Comparison of ENCODE assay signal across 26 mouse cellular contexts in the genomic region with DNA sequence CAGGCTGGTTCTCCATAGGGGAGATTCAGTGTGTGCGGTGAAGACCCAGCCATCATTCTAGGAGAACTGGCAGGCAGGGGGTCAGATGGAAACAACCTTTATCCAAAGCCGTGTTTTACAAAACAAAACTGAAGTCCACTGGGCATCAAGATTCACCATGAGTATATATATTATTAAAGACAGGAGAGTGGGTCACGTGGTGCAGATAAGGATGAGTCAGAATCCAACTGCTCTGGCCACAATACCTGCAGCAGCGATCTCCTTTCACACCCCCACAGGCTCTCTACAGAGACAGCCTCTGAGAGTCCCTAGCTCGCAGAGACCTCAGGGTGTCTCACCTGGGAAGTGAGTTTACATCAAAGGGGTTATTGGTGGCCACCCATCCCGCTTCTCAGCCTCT. TPM values are rescaled to one million over a fixed set of nuclear protein-coding genes. Genes with fewer than 3 reads are reported as not detected.
"Had no signal": no experiment of that assay in that cellular context is flagged by ENCODE, and none has a peak within 500 bp of the region (broad histone marks: within the 10 kb centered on the region; RNA-seq: fewer than 3 reads in every experiment).

No protein-coding gene starts in this region.

- H3K9ac ChIP-seq: heart, embryonic 13.5 days; heart, embryonic 15.5 days; hindbrain, embryonic 13.5 days; hindbrain, embryonic 15.5 days; intestine, embryonic 15.5 days; limb, embryonic 12.5 days had no signal

- H3K27ac ChIP-seq: heart, adult 2 months; heart, embryonic 13.5 days; heart, embryonic 15.5 days; hindbrain, embryonic 13.5 days; hindbrain, embryonic 15.5 days; intestine, embryonic 15.5 days; layer of hippocampus, adult 2 months; left cerebral cortex, adult 2 months; limb, embryonic 10.5 days; limb, embryonic 12.5 days had no signal

- DNase-seq: gastrocnemius, postnatal 14 days; gastrocnemius, postnatal 36 days; heart, adult 11 months; heart, adult 2 months; heart, postnatal 14 days; heart, postnatal 36 days; kidney, adult 18-20 months; kidney, adult 8-10 months; kidney, postnatal 10 days; kidney, postnatal 25 days; kidney, postnatal 4 days; liver had no signal

- H3K36me3 ChIP-seq: heart, embryonic 13.5 days; heart, embryonic 15.5 days; hindbrain, embryonic 13.5 days; hindbrain, embryonic 15.5 days; intestine, embryonic 15.5 days; limb, embryonic 10.5 days; limb, embryonic 12.5 days had no signal

- H3K9me3 ChIP-seq: heart, embryonic 13.5 days; heart, embryonic 15.5 days; hindbrain, embryonic 13.5 days; hindbrain, embryonic 15.5 days; intestine, embryonic 15.5 days; limb, embryonic 10.5 days; limb, embryonic 12.5 days had no signal

- H3K4me1 ChIP-seq: heart, embryonic 15.5 days; hindbrain, embryonic 13.5 days had no signal

- H3K4me2 ChIP-seq: heart, embryonic 11.5 days; heart, embryonic 13.5 days; heart, embryonic 15.5 days; hindbrain, embryonic 13.5 days; hindbrain, embryonic 15.5 days; intestine, embryonic 15.5 days; limb, embryonic 12.5 days; liver, embryonic 11.5 days had no signal

- H3K4me3 ChIP-seq: heart, adult 2 months; heart, embryonic 13.5 days; heart, embryonic 15.5 days; hindbrain, embryonic 13.5 days; hindbrain, embryonic 15.5 days; intestine, embryonic 15.5 days; layer of hippocampus, adult 2 months; left cerebral cortex, adult 2 months; limb, embryonic 10.5 days; limb, embryonic 12.5 days had no signal

- H3K27me3 ChIP-seq: hindbrain, embryonic 13.5 days; hindbrain, embryonic 15.5 days; intestine, embryonic 15.5 days; limb, embryonic 12.5 days had no signal

- ATAC-seq: inflammation-experienced regulatory T-cells, adult 6 months; intestine, embryonic 15.5 days; intestine, postnatal 0 days had no signal

RNA-seq across cellular contexts. Expression of a gene that starts 14.2 kb away (rescaled TPM):
- total RNA-seq: hematopoietic stem cell, adult 5-6 weeks had no signal
